Mouse (Mus musculus): ENCODE data around the gene Gas2l2. TPM values are rescaled to one million over a fixed set of nuclear protein-coding genes. Genes with fewer than 3 reads are reported as not detected.

The Gas2l2 gene
- polyA plus RNA-seq, 1 experiment from 2014 or later = 0.18 TPM

Other genes with a start within 250 kb of the Gas2l2 start
- 0.49 and 0.99 TPM in 2 replicates for gene Slfn3, start 238.1 kb downstream of the Gas2l2 start, polyA plus RNA-seq (2016; fragmentation: Nextera tagmentation; extraction: Ambion mirVana)
- 0.58 and 0.79 TPM in 2 replicates for gene Slfn14, start 142.7 kb downstream of the Gas2l2 start, polyA plus RNA-seq (2016; fragmentation: Nextera tagmentation; extraction: Ambion mirVana)
- gene Ap2b1, start 130.4 kb downstream of the Gas2l2 start, polyA plus RNA-seq (2016; fragmentation: Nextera tagmentation; extraction: Ambion mirVana) = 48.2 and 55.0 TPM in 2 replicates
- gene Pex12, start 126.9 kb downstream of the Gas2l2 start, polyA plus RNA-seq (2016; fragmentation: Nextera tagmentation; extraction: Ambion mirVana) = 9.6 and 11.9 TPM in 2 replicates
- 8.1 and 11.4 TPM in 2 replicates for gene Rasl10b, start 20.3 kb downstream of the Gas2l2 start, polyA plus RNA-seq (2016; fragmentation: Nextera tagmentation; extraction: Ambion mirVana)
- 1.5 and 1.9 TPM in 2 replicates for gene 1700020L24Rik, start 8.2 kb upstream of the Gas2l2 start, polyA plus RNA-seq (2016; fragmentation: Nextera tagmentation; extraction: Ambion mirVana)
- gene Mmp28, start 33.6 kb upstream of the Gas2l2 start, polyA plus RNA-seq (2016; fragmentation: Nextera tagmentation; extraction: Ambion mirVana) = 1.9 and 3.1 TPM in 2 replicates
- 8.0 and 8.6 TPM in 2 replicates for gene Taf15, start 43.6 kb upstream of the Gas2l2 start, polyA plus RNA-seq (2016; fragmentation: Nextera tagmentation; extraction: Ambion mirVana)
- gene Heatr9, start 92.7 kb upstream of the Gas2l2 start, polyA plus RNA-seq (2016; fragmentation: Nextera tagmentation; extraction: Ambion mirVana) = not detected in 2 replicates
- not detected in 2 replicates for gene Ccl5, start 101.1 kb upstream of the Gas2l2 start, polyA plus RNA-seq (2016; fragmentation: Nextera tagmentation; extraction: Ambion mirVana)
- 0.41 and 0.97 TPM in 2 replicates for gene Ccl9, start 149.2 kb upstream of the Gas2l2 start, polyA plus RNA-seq (2016; fragmentation: Nextera tagmentation; extraction: Ambion mirVana)
- gene Ccl6, start 163.6 kb upstream of the Gas2l2 start, polyA plus RNA-seq (2016; fragmentation: Nextera tagmentation; extraction: Ambion mirVana) = 0.64 and 2.5 TPM in 2 replicates
- gene Rpl9-ps1, start 216.2 kb upstream of the Gas2l2 start, polyA plus RNA-seq (2016; fragmentation: Nextera tagmentation; extraction: Ambion mirVana) = not detected in 2 replicates
- gene Ccl3, start 219.9 kb upstream of the Gas2l2 start, polyA plus RNA-seq (2016; fragmentation: Nextera tagmentation; extraction: Ambion mirVana) = 0.53 TPM in 1 of 2 replicates, not detected in the other
- not detected in 2 replicates for gene Ccl4, start 233.1 kb upstream of the Gas2l2 start, polyA plus RNA-seq (2016; fragmentation: Nextera tagmentation; extraction: Ambion mirVana)